Mouse (Mus musculus): ENCODE measurements at regions not wholly inside any gene's neighbourhood (a gene's known extent, or its start where the extent isn't known, plus 50 kb on each side); places are given as distances from the start of the nearest gene placed in this dataset.
"Not testable (repeated sequence)": the region's sequence is repeated elsewhere in the genome, so short reads cannot be mapped to it uniquely, and the experiment has no call there.

DNA sequence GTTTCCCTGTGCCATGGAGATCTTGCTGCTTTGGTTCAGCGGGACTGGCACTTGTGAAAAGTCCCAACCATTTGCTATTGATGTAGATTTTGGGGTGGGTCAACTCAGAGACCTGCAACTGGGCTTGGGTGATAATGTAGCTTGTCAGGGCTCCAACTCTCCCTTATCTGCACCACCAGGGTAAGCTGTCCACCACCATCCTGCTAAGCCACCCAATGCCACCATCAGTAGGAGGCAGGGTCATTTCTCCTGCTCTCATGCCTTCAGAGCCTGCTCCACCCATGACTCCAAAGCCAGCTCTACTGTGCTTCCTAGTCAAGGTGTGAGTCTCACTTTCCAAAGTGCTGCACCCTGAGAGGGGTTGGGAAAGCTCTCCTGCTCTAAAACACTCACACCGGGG lies 776.2 kb downstream of the Diaph2 start:
- no peak for TF ChIP-seq CTCF (IDR thresholded peaks at IDR 0.05; ENCODE audit: low read depth)

GRCm38 (mm10) chrX:130533171-130534156 lies 783.9 kb downstream of the Diaph2 start:
- DNase-seq (peak; percentile 10), ATAC-seq (peak; percentile 59; the same call in 1 of the 2 replicates)
- Histone ChIP-seq H3K9ac (no peak overlapping the region), H3K36me3 (ENCODE audit: insufficient read depth) (no peaks in the 10 kb centered on the region), H3K27me3 (ENCODE audit: insufficient read depth, low read length) (no peaks in the 10 kb centered on the region), H3K4me2 (ENCODE audit: low read depth) (no peak overlapping the region), H3K27ac (ENCODE audit: low read depth, low read length) (no peak overlapping the region), H3K4me3 (ENCODE audit: low read depth, low read length) (no peak overlapping the region), H3K9me3 (ENCODE audit: low read length) (no peaks in the 10 kb centered on the region), H3K4me1 (ENCODE audit: insufficient read depth) (no peaks in the 10 kb centered on the region)
- WGBS = 34% methylated on average over 9 of the region's 9 CpGs
- no peak for TF ChIP-seq CTCF (IDR thresholded peaks at IDR 0.05; ENCODE audit: low read depth)

More for the DNA sequence above, 776.2 kb downstream of the Diaph2 start:
- no peak overlapping the region for H3K4me2 ChIP-seq (ENCODE audit: low read depth)
- H3K27me3 ChIP-seq (ENCODE audit: insufficient read depth, low read length) = no peaks in the 10 kb centered on the region
- H3K4me3 ChIP-seq (ENCODE audit: low read depth, low read length) = no peak overlapping the region
- DNase-seq (no peak), ATAC-seq (no peak)
- H3K9me3 ChIP-seq (ENCODE audit: low read length) = no peaks in the 10 kb centered on the region
- WGBS = 90% methylated on average over 2 of the region's 2 CpGs
- H3K4me1 ChIP-seq (ENCODE audit: insufficient read depth) = no peaks in the 10 kb centered on the region
- H3K9ac ChIP-seq = no peak overlapping the region
- no peaks in the 10 kb centered on the region for H3K36me3 ChIP-seq (ENCODE audit: insufficient read depth)
- no peak overlapping the region for H3K27ac ChIP-seq (ENCODE audit: low read depth, low read length)

GRCm38 (mm10) chrX:130538771-130539170 lies 789.2 kb downstream of the Diaph2 start:
- ATAC-seq; H3K9ac ChIP-seq; H3K36me3 ChIP-seq (ENCODE audit: insufficient read depth); H3K27ac ChIP-seq (ENCODE audit: low read depth, low read length); DNase-seq; H3K4me3 ChIP-seq (ENCODE audit: low read depth, low read length); H3K4me1 ChIP-seq (ENCODE audit: insufficient read depth); H3K27me3 ChIP-seq (ENCODE audit: insufficient read depth, low read length); H3K9me3 ChIP-seq (ENCODE audit: low read length); H3K4me2 ChIP-seq (ENCODE audit: low read depth): not testable (repeated sequence)
- 94% methylated on average over 7 of the region's 8 CpGs for WGBS

DNA sequence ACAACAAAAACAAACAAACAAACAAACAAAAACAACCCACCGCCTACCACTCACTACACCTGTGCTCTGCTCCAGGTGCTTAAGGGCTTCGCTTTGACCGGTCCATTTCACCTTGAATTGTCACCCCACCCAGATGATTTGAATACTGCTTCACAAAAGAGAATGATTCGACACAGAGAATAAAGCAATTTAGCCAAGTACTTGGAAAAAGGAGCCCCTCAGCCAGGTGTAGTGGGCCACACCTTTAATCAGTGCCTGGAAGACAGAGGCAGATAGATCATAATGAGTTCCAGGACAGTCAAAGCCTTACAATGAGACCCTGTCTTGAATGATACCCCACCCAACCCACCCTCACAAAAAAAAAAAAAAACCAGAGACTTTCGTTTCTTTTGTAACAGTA lies 798.5 kb downstream of the Diaph2 start:
- no peak for TF ChIP-seq CTCF (IDR thresholded peaks at IDR 0.05; ENCODE audit: low read depth)
- WGBS = 91% methylated on average over 5 of the region's 5 CpGs
- H3K4me2 ChIP-seq (ENCODE audit: low read depth) = no peak overlapping the region
- no peak overlapping the region for H3K9ac ChIP-seq
- ATAC-seq (no peak), DNase-seq (no peak)
- no peaks in the 10 kb centered on the region for H3K9me3 ChIP-seq (ENCODE audit: low read length)
- H3K27me3 ChIP-seq (ENCODE audit: insufficient read depth, low read length) = no peaks in the 10 kb centered on the region
- H3K4me1 ChIP-seq (ENCODE audit: insufficient read depth) = no peaks in the 10 kb centered on the region
- no peak overlapping the region for H3K4me3 ChIP-seq (ENCODE audit: low read depth, low read length)
- H3K27ac ChIP-seq (ENCODE audit: low read depth, low read length) = no peak overlapping the region
- no peaks in the 10 kb centered on the region for H3K36me3 ChIP-seq (ENCODE audit: insufficient read depth)

DNA sequence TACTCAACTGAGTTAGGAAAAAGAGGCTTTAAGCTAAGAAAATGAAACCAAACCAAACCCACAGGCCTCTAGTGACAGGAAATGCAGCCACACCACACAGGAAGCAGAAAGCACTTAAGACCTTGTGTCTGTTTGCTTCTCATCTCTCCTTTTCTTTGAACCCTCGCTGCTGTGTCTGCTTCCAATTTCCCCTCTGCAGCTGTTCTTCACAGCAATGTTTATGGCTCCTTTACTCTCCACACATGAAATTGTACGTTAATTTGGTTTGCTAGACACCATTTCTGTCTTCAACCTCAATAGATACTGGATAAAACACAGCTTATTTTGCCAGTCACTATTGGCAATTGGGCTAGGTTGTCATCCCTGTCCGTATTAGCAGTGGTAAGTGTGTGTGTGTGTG lies 799.7 kb downstream of the Diaph2 start:
- no peak overlapping the region for H3K27ac ChIP-seq (ENCODE audit: low read depth, low read length)
- no peak for TF ChIP-seq CTCF (IDR thresholded peaks at IDR 0.05; ENCODE audit: low read depth)
- 69% methylated on average over 3 of the region's 3 CpGs for WGBS
- no peaks in the 10 kb centered on the region for H3K9me3 ChIP-seq (ENCODE audit: low read length)
- DNase-seq = no peak
- no peaks in the 10 kb centered on the region for H3K27me3 ChIP-seq (ENCODE audit: insufficient read depth, low read length)
- no peaks in the 10 kb centered on the region for H3K4me1 ChIP-seq (ENCODE audit: insufficient read depth)
- H3K4me2 ChIP-seq (ENCODE audit: low read depth) = no peak overlapping the region
- H3K4me3 ChIP-seq (ENCODE audit: low read depth, low read length) = no peak overlapping the region
- ATAC-seq = no peak
- no peaks in the 10 kb centered on the region for H3K36me3 ChIP-seq (ENCODE audit: insufficient read depth)
- no peak overlapping the region for H3K9ac ChIP-seq

GRCm38 (mm10) chrX:130549925-130550324 lies 800.4 kb downstream of the Diaph2 start:
- TF ChIP-seq CTCF (IDR thresholded peaks at IDR 0.05; ENCODE audit: low read depth) = no peak
- Histone ChIP-seq H3K4me2 (ENCODE audit: low read depth) (no peak overlapping the region), H3K27ac (ENCODE audit: low read depth, low read length) (no peak overlapping the region), H3K27me3 (ENCODE audit: insufficient read depth, low read length) (no peaks in the 10 kb centered on the region), H3K4me1 (ENCODE audit: insufficient read depth) (no peaks in the 10 kb centered on the region), H3K36me3 (ENCODE audit: insufficient read depth) (no peaks in the 10 kb centered on the region), H3K9ac (no peak overlapping the region), H3K4me3 (ENCODE audit: low read depth, low read length) (no peak overlapping the region), H3K9me3 (ENCODE audit: low read length) (no peaks in the 10 kb centered on the region)
- WGBS = 69% methylated on average over 4 of the region's 4 CpGs
- DNase-seq (no peak), ATAC-seq (no peak)

DNA sequence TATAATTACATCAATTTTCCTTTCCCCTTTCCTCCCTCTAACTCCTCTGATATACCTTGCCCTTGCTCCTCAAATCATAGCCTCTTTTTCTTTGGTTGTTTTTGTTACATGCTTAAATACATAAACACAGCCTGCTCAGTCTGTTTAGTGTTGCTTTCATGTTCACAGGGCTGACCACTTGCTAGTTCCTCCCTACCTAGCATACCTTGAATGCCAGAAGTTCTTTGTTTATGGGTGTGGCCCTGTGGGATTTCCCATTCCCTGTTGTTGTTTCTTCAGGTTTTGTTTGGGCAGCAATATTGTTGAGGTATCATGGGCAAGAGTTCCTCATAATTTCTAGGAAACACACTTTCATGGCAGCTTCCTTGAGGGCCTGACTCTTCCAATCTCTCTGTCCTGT lies 807.7 kb downstream of the Diaph2 start:
- Histone ChIP-seq H3K9ac (no peak overlapping the region), H3K9me3 (ENCODE audit: low read length) (no peaks in the 10 kb centered on the region), H3K36me3 (ENCODE audit: insufficient read depth) (no peaks in the 10 kb centered on the region), H3K4me3 (ENCODE audit: low read depth, low read length) (no peak overlapping the region), H3K27ac (ENCODE audit: low read depth, low read length) (no peak overlapping the region), H3K4me1 (ENCODE audit: insufficient read depth) (no peaks in the 10 kb centered on the region), H3K27me3 (ENCODE audit: insufficient read depth, low read length) (no peaks in the 10 kb centered on the region), H3K4me2 (ENCODE audit: low read depth) (no peak overlapping the region)
- no peak for TF ChIP-seq CTCF (IDR thresholded peaks at IDR 0.05; ENCODE audit: low read depth)
- no peak for DNase-seq
- no peak for ATAC-seq

Measured in forebrain, postnatal 0 days (tissue).